Mouse (Mus musculus): ENCODE data around the gene Pgap2.

Gene Pgap2

DNA sequence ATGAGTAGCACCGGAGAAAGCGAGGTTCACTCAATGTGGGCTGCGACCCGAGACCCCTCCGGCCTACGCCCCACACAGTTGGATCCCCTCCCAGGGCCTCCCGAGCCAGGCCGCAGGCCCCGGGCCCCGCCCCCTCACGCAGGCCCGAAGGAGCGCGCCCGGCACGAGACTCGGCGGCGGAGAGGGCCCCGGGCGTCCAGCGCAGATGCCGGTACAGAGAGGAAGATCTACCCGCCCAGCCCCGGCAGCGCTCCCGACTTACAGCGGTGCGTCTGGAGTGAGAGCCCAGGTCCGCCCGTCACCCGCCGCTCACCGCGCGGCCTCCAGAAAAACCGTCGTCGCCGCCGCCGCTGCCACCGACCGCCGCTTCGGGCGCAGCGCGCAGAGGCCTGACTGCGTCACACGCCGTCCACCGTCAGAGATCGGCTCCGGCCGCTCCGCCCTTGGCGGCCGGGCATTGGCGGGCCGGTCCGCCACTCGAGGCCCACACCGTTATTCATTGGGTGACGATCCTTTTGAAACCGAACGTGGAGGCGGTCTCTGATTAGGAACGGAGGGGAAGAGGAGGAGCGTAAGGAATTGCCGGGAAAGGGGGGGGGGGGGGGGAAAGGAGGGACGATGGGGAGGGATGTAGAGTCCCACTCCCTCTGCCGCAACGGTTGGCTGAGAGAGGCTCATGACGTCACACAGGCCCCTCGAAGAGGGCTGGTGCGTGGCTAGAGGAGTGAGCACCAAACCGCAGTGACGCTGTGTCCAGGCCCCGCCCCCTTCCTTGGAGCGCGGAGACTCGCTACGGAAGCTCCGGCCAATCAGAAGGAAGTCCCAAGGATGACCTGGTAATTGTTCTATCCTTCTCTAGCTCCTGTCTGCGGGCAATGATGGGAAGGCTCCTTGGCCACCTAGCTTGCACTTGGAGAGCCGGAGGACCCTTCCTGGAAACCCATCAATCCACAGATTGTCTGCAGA lies at the start of gene Pgap2, which contains the start of gene Nup98:
TSS of gene Pgap2 (plus strand) at position 453 of the 966 bp plus-strand sequence.
TSS of gene Nup98 (minus strand) at position 421 of the 966 bp plus-strand sequence.
- DNase-seq = peak; percentile 100

DNA sequence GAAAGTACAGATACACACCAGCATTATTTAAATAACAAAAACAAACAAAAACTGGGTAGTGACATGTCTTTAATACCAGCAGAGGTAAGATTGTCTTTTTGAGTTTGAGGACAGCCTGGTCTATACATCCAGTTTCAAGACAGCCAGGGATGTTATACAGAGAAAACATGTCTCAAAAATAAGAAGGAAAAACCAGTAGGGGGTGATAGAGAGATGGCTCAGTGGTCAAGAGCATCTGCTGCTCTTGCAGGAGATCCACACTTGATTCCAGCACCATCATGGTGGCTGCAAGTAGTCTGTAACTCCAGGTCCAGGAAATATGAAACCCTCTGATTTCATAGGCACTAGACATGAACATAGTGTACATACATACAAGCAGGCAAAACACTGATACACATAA lies 39.7 kb upstream of the Pgap2 start:
- DNase-seq = no peak

DNA sequence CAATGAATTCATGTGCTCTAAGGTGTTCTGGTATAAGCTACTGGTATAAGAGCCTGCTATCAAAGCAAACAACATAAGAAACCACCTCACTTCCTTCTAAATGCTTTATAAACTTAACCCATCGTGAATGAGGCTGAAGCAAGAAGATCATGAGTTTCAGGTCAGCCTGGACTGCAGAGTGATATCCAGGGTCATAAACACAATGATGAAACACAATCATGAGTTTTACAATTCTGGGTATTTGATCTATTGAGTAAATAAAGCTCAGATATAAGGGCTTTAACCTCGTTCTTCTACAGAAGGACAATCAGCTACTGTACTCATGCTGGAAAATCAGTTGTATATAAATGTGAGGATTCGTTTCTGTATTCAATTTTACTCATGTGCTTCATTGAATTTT lies 26.2 kb upstream of the Pgap2 start:
- no peak for DNase-seq

DNA sequence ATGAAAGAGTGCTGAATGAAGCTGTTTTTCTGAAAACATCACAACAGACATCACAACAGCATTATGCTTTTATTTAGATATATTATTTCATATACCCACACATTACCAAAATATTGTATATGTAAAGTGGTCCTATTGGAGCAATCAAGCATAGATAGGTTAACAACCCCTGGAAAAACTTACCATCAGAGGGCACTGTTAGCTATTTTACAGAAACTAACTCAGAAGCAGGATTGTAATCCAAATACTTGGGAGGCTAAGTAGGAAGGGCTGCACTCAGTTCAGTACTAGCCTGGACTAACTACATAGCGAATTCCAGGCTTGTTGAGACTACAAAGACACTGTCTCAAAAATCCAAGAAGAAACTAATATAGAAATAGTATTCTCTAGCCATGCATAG lies 17.7 kb upstream of the Pgap2 start:
- no peak for DNase-seq

DNA sequence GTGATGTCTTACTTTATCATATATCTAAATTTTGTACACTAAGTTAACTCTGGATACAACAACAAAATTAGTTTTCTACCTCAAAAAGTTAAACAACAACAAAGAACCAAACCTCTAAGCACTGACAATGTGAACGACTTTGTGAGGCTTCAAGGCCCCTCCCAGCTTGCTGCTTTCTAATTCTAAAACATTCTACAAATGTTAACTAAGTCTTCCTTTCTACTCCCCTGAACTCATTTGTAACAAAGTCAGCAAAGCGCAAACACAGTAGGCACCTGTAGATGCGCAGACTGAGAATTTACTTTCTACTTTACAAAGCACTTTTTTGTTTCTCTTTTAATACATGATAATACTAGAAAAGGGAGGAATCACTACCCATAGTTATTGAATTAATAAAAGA lies 9.4 kb upstream of the Pgap2 start:
- no peak for DNase-seq

DNA sequence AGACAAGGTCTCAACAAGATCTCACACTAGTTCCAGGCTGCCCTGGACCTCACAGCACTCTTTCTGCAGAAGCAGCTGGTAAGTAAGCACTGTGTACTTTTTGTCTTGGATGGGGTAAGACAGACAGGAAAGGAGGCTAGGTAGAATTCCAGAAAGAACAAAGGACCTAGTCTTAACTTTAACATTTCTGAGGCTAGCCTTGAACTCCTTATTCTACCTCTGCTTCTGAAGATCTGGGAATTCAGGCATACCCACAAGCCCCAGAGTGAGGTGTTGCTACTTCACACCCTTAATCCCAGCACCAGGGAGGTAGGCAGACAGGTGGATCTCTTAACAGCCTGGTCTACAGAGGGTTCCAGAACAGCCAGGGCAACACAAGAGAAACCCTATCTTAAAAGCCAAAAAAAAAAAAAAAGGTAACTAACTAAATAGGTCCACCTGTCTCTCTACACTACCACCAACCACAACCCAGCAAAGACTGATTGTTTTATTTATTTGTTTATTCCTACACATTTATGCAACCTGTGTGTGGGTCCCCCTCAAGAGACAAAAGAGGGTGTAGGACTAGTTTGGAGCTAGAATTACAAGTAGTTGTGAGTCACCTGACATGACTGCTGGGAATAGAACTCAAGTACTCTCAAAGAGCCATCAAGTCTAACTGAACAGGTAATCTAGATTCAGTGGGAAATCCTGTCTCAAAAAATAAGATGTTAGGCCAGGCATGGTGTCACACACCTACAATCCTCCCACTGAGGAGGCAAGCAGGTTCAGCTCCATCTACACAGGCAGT lies 8.8 kb upstream of the Pgap2 start:
- DNase-seq = no peak

DNA sequence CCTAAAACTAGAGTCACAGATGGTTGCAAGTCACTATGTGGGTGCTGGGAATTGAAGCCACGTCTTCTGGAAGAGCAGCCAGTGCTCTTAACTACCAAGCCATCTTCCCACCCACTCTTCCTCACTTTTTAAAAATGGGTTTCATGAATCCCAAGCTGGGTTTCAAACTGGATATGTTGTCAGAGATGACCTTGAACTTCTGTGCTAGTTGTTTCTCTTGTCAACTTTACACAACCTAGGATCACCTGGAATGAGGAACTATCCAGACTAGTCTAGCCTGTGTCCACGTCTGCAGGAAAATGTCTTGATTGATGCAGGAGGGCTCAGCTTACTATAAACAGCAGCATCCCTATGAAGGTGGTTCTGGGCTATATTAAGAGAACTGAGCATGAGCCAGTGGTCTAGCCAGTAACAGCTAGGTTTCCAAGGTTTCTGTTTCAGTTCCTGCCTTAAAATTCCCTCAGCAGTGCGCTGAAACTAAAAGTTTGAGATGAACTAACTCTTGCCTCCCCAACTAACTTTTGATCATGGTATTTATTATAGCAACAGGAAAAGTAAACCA lies 5.6 kb upstream of the Pgap2 start:
- no peak for DNase-seq

DNA sequence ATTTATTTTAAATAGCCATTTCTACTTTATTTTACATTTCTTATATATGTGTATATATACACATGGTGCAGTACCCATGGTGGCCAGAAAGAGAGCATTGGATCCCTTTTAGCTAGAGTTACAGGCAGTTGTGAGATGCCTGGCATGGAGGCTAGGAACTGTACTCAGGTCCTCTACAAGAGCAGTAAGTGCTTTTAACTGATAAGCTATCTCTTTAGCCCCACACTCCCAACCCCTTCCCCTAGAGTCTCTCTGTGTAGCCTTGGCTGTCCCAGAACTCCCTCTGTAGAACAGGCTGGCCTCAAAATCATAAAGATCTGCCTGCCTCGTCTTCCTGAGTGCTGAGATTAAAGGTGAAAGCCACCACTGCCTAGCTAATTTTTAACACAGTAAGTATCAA lies 4.4 kb upstream of the Pgap2 start:
- DNase-seq = no peak

DNA sequence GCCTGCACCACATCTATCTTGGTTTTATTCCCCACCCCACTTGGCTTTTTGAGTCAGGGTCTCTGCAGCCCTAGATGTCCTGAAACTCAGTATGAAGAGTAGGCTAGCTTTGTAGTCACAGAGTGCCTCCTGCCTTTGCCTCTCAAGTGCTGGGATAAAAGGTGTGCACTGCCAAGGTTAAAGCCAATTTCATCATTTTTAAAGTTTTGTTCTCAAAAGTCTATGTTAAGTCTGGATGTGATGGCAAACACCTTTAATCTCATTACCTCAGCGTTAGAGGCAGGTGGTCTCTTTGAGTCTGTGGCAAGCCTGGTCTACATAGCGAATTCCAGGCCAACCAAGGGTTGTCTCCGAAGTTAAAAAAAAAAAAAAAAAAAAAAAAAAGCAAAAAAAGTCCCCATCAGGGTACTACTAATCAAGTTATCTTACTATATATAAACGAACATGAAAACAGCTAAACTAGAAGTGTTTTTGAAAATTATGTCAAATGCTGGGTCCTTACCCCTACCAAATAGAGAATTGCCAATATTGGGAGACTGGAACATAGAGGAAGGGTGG lies 1.1 kb upstream of the Pgap2 start:
- no peak for DNase-seq

DNA sequence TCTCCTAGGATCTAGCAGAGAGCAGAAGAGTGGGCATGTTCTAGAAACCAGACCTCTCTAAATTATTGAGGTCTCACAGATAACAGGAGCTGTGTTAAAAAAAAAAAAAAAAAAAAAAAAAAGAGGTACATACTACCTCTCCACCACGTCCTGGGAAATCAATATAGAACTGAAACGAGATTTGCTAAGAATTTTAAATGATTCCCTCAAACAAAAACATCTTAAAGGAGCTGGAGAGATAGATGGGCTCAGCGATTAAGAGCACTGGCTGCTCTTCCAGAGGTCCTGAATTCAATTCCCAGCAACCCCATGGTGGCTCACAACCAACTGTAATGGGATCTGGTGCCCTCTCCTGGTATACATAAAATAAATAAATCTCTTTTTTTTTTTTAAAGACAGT lies 1.1 kb downstream of the Pgap2 start:
- no peak for DNase-seq

DNA sequence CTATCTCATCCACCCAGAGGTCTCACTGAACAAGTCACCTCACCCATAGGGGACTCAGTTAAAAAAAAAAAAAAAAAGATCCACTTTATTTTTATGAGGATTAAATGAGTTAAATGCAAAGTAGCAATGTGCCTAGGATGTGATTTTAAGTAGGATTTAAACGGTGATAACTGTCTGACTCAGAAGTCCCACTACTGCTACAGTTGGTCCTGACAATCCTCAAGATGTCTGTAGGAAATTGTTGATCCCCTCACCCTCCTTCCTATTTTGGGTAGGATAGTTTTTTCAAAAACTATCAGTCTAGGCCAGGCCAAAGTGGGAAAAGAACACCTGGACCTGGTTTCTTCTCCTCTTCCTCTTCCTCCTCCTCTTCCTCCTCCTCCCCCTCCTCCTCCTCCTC lies 11.9 kb downstream of the Pgap2 start:
- no peak for DNase-seq

DNA sequence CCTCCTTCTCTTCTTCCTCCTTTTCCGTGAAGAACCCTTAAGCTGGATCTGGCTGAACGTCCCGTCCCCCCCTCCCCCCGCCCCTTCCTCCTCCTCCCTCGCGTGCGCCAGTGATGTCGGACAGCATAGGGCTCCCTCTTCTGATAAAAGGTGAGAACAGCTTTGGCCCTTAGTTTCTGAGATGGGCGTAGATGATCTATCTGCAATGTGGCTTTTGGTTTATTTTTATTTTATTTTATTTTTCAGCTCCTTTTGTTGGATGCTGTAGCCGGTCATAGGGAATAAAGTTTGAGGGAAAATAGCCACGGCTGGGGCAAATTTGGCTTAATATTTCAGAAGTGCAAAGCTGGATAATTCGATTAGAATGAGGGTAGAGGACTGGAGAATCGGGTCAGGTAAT lies 12.3 kb downstream of the Pgap2 start:
- peak; percentile 56 to 71 for DNase-seq

DNA sequence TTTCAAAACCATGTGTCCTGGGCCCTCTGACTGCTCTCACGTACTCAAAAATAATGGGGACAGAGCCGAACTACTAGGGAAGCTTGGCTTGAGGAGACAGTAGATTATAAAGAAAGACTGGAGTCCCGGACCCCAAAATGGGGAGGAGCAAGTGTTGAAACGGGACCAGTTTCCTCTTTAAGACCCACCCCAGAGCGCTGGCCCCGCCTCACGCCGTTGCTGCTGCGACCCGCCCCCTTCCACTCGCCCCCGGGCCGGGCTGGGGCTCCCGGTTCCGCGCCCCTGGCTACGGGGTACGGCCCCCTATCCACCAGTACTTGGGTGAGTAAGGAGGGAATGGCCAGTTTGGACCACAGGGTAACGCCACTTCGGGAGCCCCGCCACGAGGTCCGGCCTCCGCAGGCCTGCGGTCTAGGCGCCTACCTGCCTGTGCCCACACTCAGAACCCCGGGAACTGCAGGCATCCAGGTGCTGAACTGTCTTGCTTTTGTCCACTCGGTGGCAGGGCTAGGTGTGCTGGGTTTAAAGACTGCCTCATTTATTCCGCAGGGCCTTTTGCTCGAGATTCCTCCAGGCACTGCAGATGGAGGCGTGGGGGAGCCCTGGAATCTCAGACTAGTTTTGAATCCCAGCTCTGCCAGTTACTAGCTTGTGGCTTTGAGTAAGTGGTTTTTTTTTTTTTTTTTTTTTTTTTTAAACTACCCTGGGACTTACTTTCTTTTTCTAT lies 13.0 kb downstream of the Pgap2 start:
- DNase-seq = peak; percentile 82 to 86

DNA sequence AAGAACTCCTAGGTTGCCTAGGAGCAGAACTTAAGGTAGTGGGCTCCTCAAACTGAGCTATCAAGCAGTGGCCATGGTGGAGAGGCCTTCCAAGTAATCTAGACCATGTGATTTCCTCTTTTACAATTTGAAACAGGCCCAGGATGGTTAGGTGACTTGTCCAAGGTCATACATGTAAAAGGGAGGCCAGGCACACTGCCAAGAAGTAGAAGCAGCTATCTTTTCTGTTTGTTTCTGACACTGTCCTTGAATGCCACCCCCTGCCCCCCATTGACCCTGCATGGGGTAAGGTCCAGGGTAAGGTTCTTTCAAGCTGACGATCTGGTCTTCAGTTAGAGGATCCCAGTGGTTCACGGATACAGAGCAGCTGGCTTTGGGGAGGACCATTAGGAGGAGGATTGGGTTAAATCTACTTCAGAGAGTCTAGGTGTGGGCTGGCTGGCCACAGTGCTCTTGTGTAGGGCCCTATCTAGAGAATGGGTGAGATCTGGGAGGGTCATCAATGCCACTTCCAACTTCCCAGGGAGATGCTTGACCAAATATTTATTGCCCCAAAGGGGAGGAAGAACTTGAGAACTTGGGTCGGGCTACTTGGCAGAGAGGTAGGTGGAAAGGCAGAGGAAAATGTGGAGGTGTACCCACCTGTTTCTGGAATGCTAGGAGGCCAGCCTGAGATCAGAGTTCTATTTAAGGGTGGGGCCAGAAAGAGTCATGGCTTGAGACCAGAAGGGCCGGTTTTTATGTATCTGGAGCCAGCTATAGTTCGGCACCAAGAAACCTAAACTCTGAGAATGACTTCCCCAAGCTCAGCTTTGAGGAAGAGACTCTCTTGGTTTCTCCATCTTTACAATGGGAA lies 14.1 kb downstream of the Pgap2 start:
- DNase-seq = peak in 1 of 2 experiments; percentile 29

DNA sequence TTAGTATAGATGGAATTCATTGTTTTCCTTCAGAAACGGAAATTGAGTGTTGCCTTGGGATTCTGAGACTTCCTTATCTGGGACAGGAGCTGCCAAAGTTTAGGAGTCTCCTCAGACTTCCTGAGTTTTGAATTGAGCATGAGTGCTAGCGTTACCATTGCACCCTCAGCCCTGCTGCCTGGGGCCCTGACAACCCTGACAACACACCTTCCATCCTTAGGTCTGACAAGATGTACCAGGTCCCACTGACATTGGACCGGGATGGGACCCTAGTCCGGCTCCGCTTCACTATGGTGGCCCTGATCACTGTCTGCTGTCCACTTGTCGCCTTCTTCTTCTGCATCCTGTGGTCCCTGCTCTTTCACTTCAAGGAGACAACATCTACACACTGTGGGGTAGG lies 16.0 kb downstream of the Pgap2 start:
- DNase-seq = no peak

DNA sequence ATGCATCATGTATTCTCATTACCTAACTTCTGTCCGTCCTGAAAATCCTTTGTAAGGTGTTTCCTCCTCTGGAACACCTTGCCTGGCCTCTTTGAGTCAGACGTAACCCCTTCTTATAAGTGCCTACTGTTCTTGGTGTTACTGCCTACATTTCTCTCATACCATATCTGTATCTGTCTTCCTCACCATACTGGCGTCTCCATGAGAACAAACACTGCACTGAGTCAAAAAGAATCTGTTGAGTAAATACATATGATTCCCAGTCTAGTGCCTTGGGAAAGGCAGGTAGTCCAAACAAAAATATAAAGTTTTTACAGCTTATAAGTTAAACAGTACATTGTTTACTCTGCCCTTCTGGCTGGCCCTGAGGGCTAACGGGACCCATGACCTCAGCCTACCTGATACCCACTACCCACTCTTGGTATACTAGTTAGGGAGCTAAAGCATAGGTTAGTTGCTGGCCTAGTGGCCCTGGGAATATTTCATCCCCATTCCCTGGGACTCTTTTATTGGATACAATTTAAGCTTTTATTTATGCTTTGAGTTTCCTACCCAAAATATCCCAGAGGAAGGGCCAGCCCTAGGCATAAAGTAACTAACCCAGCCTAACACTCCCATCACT lies 18.2 kb downstream of the Pgap2 start:
- DNase-seq = no peak

DNA sequence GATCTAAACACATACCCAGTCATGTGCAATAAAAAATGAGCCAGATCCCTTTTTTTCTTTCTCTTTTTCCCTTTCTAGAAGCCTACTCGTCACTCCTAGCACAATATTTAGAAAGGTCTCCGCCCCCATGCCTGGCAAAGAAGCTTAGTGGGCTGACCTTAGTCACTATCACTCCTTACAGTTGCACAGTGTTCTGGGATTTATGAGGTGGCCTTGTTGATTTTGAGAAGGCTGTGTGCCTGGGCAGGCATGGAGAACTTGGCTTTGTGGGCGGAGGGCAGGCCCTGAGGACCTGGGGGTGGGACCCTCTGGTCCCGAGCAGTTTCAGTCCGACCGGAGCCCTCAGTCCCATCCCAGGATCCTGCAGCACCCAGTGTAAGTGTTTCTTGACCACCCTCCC lies 19.8 kb downstream of the Pgap2 start:
- DNase-seq = no peak

DNA sequence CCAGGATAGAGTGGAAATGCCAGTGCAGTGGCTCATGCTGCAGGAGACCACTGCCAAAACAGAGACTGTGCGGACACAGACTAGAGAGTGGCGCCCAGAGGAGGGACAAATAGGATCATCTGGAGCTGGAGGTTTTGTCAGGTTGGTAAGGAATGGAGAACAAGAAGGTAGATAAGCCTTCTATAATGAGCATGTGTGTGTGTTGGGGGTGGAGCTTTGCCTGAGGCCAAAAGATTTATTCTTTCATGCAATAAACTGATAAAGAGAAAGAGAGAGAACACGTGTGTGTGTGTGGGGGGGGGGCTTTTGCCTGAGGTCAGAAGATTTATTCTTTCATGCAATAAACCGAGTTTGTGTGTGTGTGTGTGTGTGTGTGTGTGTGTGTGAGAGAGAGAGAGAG lies 23.1 kb downstream of the Pgap2 start:
- no peak for DNase-seq

DNA sequence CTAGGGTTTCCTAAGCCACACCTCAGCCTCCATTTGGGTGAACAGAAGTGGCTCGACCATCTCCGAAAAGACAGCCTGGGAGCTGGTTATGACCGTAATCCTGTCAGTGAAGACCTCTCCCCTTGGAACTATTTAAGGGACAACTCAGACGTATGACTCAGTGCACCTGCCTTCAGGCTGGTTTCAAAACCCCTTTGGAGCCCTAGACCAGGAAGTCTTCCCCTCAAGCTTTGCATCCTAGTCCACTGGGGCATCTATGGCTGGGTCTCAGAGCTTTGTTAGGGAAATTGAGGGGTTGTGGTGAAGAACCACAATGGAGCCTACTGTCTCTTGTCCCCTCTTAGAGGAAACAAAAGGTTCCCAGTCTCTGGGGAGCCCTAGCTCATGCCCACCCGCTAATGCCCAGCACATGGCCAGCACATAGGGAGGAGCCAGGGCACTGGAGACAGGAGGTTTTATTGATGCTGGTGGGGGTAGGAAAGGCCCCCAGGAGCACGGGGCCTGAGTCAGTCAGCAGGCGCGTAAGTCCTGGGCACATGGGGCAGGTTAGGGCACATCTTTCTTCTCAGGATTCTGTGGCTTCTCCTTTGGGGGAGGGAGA lies 28.8 kb downstream of the Pgap2 start:
- DNase-seq = no peak

DNA sequence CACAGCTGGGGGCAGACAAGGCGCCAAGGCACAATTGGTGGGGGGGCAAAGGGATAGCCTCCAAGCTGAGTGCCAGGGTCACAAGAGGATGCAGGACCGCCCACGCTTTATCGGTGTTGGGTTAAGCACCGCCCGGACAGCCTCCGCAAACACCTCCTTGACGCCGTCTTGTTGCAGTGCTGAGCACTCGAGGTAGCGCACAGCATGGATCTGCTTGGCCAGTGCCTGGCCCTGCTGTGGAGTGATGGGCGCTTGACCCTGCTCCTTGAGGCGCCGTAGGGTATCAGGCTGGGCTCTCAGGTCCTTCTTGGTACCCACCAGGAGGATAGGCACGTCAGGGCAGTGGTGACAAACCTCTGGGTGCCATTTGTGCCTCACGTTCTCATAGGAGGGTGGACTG lies 29.6 kb downstream of the Pgap2 start:
- no peak for DNase-seq

DNA sequence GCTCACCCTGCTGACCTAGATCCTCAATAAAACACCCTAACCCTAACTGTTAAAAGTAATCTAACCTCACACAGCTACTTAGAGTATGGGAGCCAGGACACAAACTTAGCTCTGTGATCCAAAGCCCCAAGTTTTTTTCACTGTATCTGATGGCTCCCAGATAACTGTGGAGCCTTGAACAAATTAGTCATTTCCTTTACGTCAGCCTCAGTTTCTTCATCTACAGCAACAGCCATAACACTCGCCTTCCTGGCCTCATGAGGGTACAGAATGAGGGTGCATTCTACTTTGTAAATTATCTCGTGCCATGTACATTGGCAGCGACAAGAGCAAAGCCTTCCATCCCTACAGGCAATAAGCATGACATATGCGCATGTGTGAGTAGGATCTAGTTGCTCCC lies 32.4 kb downstream of the Pgap2 start:
- no peak for DNase-seq
